Mouse (Mus musculus) lung, postnatal 25 days (tissue): ENCODE measurements around the gene Klrc3.
"Not testable (repeated sequence)": the region's sequence is repeated elsewhere in the genome, so short reads cannot be mapped to it uniquely, and the experiment has no call there.

Experiments used
- DNase-seq: peaks from one replicate; pipeline ENCODE4 v3.0.0; 2022; ENCODE audit warnings: low spot score

Klrc3 gene

GRCm38 (mm10) chr6:129643237-129643636 is at the start of gene Klrc3:
TSS of gene Klrc3 (minus strand) at chr6:129643337.
- not testable (repeated sequence) for DNase-seq

GRCm38 (mm10) chr6:129691436-129691835 is 48.3 kb upstream of the Klrc3 start:
- not testable (repeated sequence) for DNase-seq

GRCm38 (mm10) chr6:129680379-129680778 is 37.2 kb upstream of the Klrc3 start:
- DNase-seq = peak; percentile 2

- no peak for DNase-seq
Measured at GRCm38 (mm10) chr6:129678873-129679272, 35.7 kb upstream of the Klrc3 start, which contains the start of gene Klrc1. TSS of gene Klrc1 (minus strand) at chr6:129678973.

- not testable (repeated sequence) for DNase-seq
Measured at GRCm38 (mm10) chr6:129661301-129661700, 18.2 kb upstream of the Klrc3 start.

GRCm38 (mm10) chr6:129660589-129660988 is 17.5 kb upstream of the Klrc3 start, which contains the start of gene Klrc2:
TSS of gene Klrc2 (minus strand) at chr6:129660689.
- not testable (repeated sequence) for DNase-seq

GRCm38 (mm10) chr6:129644054-129644453 is 917 bp upstream of the Klrc3 start:
- not testable (repeated sequence) for DNase-seq

GRCm38 (mm10) chr6:129631046-129631445 is 12.1 kb downstream of the Klrc3 start:
- DNase-seq = not testable (repeated sequence)

GRCm38 (mm10) chr6:129623735-129624134 is 19.4 kb downstream of the Klrc3 start, which contains the start of gene Klrk1:
TSS of gene Klrk1 (minus strand) at chr6:129623864.
- DNase-seq = no peak

- DNase-seq = peak; percentile 8
Measured at GRCm38 (mm10) chr6:129608372-129608771, 34.8 kb downstream of the Klrc3 start.

- peak; percentile 28 for DNase-seq
Measured at GRCm38 (mm10) chr6:129591508-129591907, 51.6 kb downstream of the Klrc3 start, which contains the start of gene Klrd1. TSS of gene Klrd1 (plus strand) at chr6:129591782.
